Mouse (Mus musculus): Measurements from ENCODE around the gene Zfpm1. TPM values are rescaled to one million over a fixed set of nuclear protein-coding genes. Genes with fewer than 3 reads are reported as not detected.

The Zfpm1 gene
- total RNA-seq (2023), result 10 to 100 TPM; 27.9 to 46.5 TPM

DNA sequence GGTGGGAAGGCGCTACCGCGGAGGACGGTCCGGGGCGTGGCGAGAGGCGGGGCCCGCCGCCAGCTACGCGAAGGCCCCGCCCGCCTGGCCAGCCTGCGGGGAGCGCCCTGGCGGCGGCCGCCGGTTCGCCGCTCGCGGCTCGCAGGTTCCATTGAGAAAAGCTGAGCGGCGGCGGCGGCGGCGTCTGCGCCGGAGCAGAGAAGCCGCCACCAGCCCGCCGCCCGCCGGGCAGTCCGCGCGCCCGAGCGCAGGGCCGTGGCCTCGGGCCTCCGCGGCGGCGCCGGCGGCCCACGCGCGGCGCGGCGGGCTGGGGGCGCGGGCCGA is at the start of gene Zfpm1:
Gene Zfpm1, plus strand, starts transcription at position 107 of the 324 bp plus-strand sequence.

GRCm38 (mm10) chr8:122360696-122361416 is 78.9 kb downstream of the Zfpm1 start, which contains the start of gene Trhr2:
Gene Trhr2 (minus strand): TSS chr8:122360746.

GRCm38 (mm10) chr8:122376365-122377231 is 94.7 kb downstream of the Zfpm1 start, which contains the start of gene Zc3h18:
Gene Zc3h18 (plus strand): TSS chr8:122376609.

Other genes starting within 250 kb of the Zfpm1 start
- not detected for gene Trhr2, start 78.6 kb downstream of the Zfpm1 start, total RNA-seq (2023)
- 10 to 100 TPM; 55.6 to 56.3 TPM for gene Zc3h18, start 94.5 kb downstream of the Zfpm1 start, total RNA-seq (2023)
- gene Il17c, start 139.9 kb downstream of the Zfpm1 start, total RNA-seq (2023), result not detected
- 100 to 1,000 TPM; 778 to 797 TPM for gene Cyba, start 150.8 kb downstream of the Zfpm1 start, total RNA-seq (2023)
- 10 to 100 TPM in 1 of 2 experiments, 1 to 10 TPM in 1; 8.6 to 10.3 TPM for gene Mvd, start 161.3 kb downstream of the Zfpm1 start, total RNA-seq (2023)
- not detected for gene Snai3, start 178.6 kb downstream of the Zfpm1 start, total RNA-seq (2023)
- gene Rnf166, start 193.9 kb downstream of the Zfpm1 start, total RNA-seq (2023), result 10 to 100 TPM; 46.3 to 60.3 TPM
- gene Ctu2, start 194.0 kb downstream of the Zfpm1 start, total RNA-seq (2023), result 10 to 100 TPM; 10.5 to 12.6 TPM